23 mouse cellular contexts compared by ENCODE assay signal in the genomic region with DNA sequence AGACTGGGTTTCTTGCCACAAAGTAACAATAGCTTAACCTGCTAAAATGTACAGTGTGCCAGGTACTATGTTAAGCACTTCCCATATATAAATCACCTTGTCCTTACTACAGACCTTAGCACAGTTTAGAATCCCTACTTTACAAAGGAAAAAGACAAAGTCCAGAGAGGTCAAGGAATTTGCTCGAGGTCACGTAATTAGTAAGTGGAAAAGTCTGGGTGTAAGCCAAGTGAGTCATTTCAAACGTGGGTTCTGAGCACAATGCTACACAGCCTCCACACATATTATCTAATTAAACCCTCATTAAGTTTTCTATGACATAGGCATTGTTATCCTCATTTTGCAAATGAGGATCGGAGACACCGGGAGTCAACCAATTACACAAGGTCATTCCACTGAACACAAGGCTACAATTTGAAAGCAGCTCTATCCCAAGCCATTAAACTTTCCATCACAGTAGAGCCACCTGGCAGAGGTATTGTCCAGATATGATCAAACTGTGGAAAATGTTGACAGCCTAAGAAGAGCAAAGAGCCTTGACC. TPM values are rescaled to one million over a fixed set of nuclear protein-coding genes. Genes with fewer than 3 reads are reported as not detected.
A peak's percentile ranks its signal among the peaks of the same experiment; 100 is the strongest.
DNase-seq lines count a peak whose midpoint lies in the region; ATAC-seq and TF ChIP-seq lines count a peak whose summit lies in the region.
"Had no signal": no experiment of that assay in that cellular context is flagged by ENCODE, and none has a peak within 500 bp of the region (broad histone marks: within the 10 kb centered on the region; RNA-seq: fewer than 3 reads in every experiment).

No protein-coding gene starts in this region.

- WGBS in heart, embryonic 10.5 days: 80% methylated on average over 5 of the region's 5 CpGs
- WGBS in liver, adult 2 months: 58% methylated on average over 5 of the region's 5 CpGs
- WGBS in liver, embryonic 12.5 days (ENCODE audit: insufficient replicate concordance): 79% methylated on average over 5 of the region's 5 CpGs
- 55% methylated on average over 5 of the region's 5 CpGs for WGBS in stomach, postnatal 0 days
- WGBS in thymus, adult 2 months: 93% methylated on average over 5 of the region's 5 CpGs

- H3K27ac ChIP-seq in heart, embryonic 10.5 days: no peak overlapping the region
- H3K27ac ChIP-seq in liver, adult 2 months (replicated peaks; ENCODE audit: insufficient read depth, low read depth, low read length): no peak overlapping the region
- H3K27ac ChIP-seq in liver, embryonic 12.5 days: no peak overlapping the region
- no peak overlapping the region for H3K27ac ChIP-seq in stomach, postnatal 0 days (replicated peaks)
- H3K27ac ChIP-seq in thymus, adult 2 months (ENCODE audit: control insufficient read depth, insufficient read depth, low read length): no peak overlapping the region
- H3K27ac ChIP-seq: forebrain, embryonic 12.5 days; gastrocnemius, adult 2 months; hindbrain, embryonic 12.5 days; limb, embryonic 15.5 days; midbrain, embryonic 13.5 days; neural tube, embryonic 15.5 days had no signal

- TF ChIP-seq POLR2A in liver, adult 2 months (IDR thresholded peaks at IDR 0.05; ENCODE audit: extremely low read depth, insufficient read depth, low read length): no peak
- TF ChIP-seq POLR2A in thymus, adult 2 months (IDR thresholded peaks at IDR 0.05; ENCODE audit: control insufficient read depth, extremely low read depth, insufficient read depth, low read length, poor library complexity): no peak

- no peaks in the 10 kb centered on the region for H3K36me3 ChIP-seq in heart, embryonic 10.5 days
- no peaks in the 10 kb centered on the region for H3K36me3 ChIP-seq in liver, adult 2 months (ENCODE audit: control insufficient read depth, insufficient read depth, low read length)
- H3K36me3 ChIP-seq in liver, embryonic 12.5 days: no peaks in the 10 kb centered on the region
- H3K36me3 ChIP-seq in stomach, postnatal 0 days (ENCODE audit: control insufficient read depth, insufficient read depth, low read length): no peaks in the 10 kb centered on the region
- H3K36me3 ChIP-seq in thymus, adult 2 months (ENCODE audit: control insufficient read depth, insufficient read depth, low read length): no peaks in the 10 kb centered on the region
- H3K36me3 ChIP-seq: forebrain, embryonic 12.5 days; heart, embryonic 12.5 days; hindbrain, embryonic 12.5 days; limb, embryonic 15.5 days; midbrain, embryonic 13.5 days; neural tube, embryonic 15.5 days had no signal

- no peaks in the 10 kb centered on the region for H3K79me2 ChIP-seq in liver, adult 2 months (ENCODE audit: control insufficient read depth, insufficient read depth, low read length)

- peak; percentile 50 for DNase-seq in heart, adult 11 months
- no peak for DNase-seq in heart, embryonic 10.5 days (ENCODE audit: low spot score)
- peak; percentile 32 for DNase-seq in liver, adult 2 months (ENCODE audit: extremely low read depth, low read depth, low spot score)
- DNase-seq in ZHBTc4 (ENCODE audit: low read depth, low spot score): peak; percentile 82
- DNase-seq in stomach, postnatal 0 days (ENCODE audit: low spot score): peak; percentile 14
- DNase-seq in layer of hippocampus, postnatal 25 days (ENCODE audit: extremely low spot score in 1 of 2, low spot score in 1 of 2): no peak
- no peak for DNase-seq in thymus, adult 2 months
- DNase-seq: B cell, adult 2 months; cerebellum, adult 2 months; cerebellum, postnatal 36 days; gastrocnemius, adult 2 months; heart, postnatal 14 days; liver, postnatal 0 days; lung, postnatal 10 days; right cerebral cortex, postnatal 4 days; thymus, postnatal 25 days had no signal

- H3K27me3 ChIP-seq in heart, embryonic 10.5 days (ENCODE audit: insufficient read depth, poor library complexity, severe bottlenecking): no peaks in the 10 kb centered on the region
- no peaks in the 10 kb centered on the region for H3K27me3 ChIP-seq in liver, adult 2 months (ENCODE audit: control insufficient read depth, insufficient read depth, low read length)
- H3K27me3 ChIP-seq in liver, embryonic 12.5 days (replicated peaks): no peaks in the 10 kb centered on the region
- no peaks in the 10 kb centered on the region for H3K27me3 ChIP-seq in stomach, postnatal 0 days (ENCODE audit: control insufficient read depth, insufficient read depth, low read length)
- no peaks in the 10 kb centered on the region for H3K27me3 ChIP-seq in thymus, adult 2 months (ENCODE audit: control insufficient read depth, insufficient read depth, low read length)
- H3K27me3 ChIP-seq: forebrain, embryonic 12.5 days; heart, embryonic 12.5 days; hindbrain, embryonic 12.5 days; limb, embryonic 15.5 days; midbrain, embryonic 13.5 days; neural tube, embryonic 15.5 days had no signal

- no peak for TF ChIP-seq EP300 in stomach, postnatal 0 days (optimal IDR thresholded peaks at IDR 0.05)

- no peaks in the 10 kb centered on the region for H3K9me3 ChIP-seq in heart, embryonic 10.5 days
- H3K9me3 ChIP-seq in liver, embryonic 12.5 days (replicated peaks): no peaks in the 10 kb centered on the region
- no peaks in the 10 kb centered on the region for H3K9me3 ChIP-seq in stomach, postnatal 0 days (ENCODE audit: control insufficient read depth, low read length)
- H3K9me3 ChIP-seq: forebrain, embryonic 12.5 days; heart, embryonic 12.5 days; hindbrain, embryonic 12.5 days; limb, embryonic 15.5 days; midbrain, embryonic 13.5 days; neural tube, embryonic 15.5 days had no signal

- no peak overlapping the region for H3K4me3 ChIP-seq in heart, embryonic 10.5 days
- H3K4me3 ChIP-seq in liver, adult 2 months (ENCODE audit: insufficient read depth, low read depth, low read length): no peak overlapping the region
- H3K4me3 ChIP-seq in liver, embryonic 12.5 days: no peak overlapping the region
- no peak overlapping the region for H3K4me3 ChIP-seq in stomach, postnatal 0 days (ENCODE audit: low read depth, low read length)
- H3K4me3 ChIP-seq in thymus, adult 2 months (ENCODE audit: control insufficient read depth, insufficient read depth, low read length): no peak overlapping the region
- H3K4me3 ChIP-seq: forebrain, embryonic 12.5 days; gastrocnemius, adult 2 months; heart, embryonic 12.5 days; hindbrain, embryonic 12.5 days; limb, embryonic 15.5 days; midbrain, embryonic 13.5 days; neural tube, embryonic 15.5 days had no signal

- H3K9ac ChIP-seq in liver, adult 2 months (ENCODE audit: low read depth, low read length): no peak overlapping the region
- no peak overlapping the region for H3K9ac ChIP-seq in liver, embryonic 12.5 days
- no peak overlapping the region for H3K9ac ChIP-seq in stomach, postnatal 0 days (ENCODE audit: low read length)
- H3K9ac ChIP-seq: forebrain, embryonic 12.5 days; heart, embryonic 12.5 days; hindbrain, embryonic 12.5 days; limb, embryonic 15.5 days; liver, postnatal 0 days; midbrain, embryonic 13.5 days; neural tube, embryonic 15.5 days had no signal

- ATAC-seq in liver, embryonic 12.5 days: no peak
- no peak for ATAC-seq in stomach, postnatal 0 days (ENCODE audit: low FRiP score, low TSS enrichment)
- ATAC-seq: liver, postnatal 0 days; midbrain, embryonic 13.5 days had no signal

- H3K4me2 ChIP-seq in liver, embryonic 12.5 days: no peak overlapping the region
- no peak overlapping the region for H3K4me2 ChIP-seq in stomach, postnatal 0 days (replicated peaks; ENCODE audit: low read depth)
- H3K4me2 ChIP-seq: forebrain, embryonic 12.5 days; heart, embryonic 12.5 days; hindbrain, embryonic 12.5 days; limb, embryonic 15.5 days; midbrain, embryonic 13.5 days; neural tube, embryonic 15.5 days had no signal

- no peaks in the 10 kb centered on the region for H3K4me1 ChIP-seq in heart, embryonic 10.5 days
- H3K4me1 ChIP-seq in liver, adult 2 months (ENCODE audit: control insufficient read depth, insufficient read depth, low read length): peaks cover 2% of the 10 kb centered on the region
- no peaks in the 10 kb centered on the region for H3K4me1 ChIP-seq in liver, embryonic 12.5 days
- H3K4me1 ChIP-seq in stomach, postnatal 0 days (replicated peaks; ENCODE audit: control insufficient read depth, insufficient read depth): no peaks in the 10 kb centered on the region
- H3K4me1 ChIP-seq in thymus, adult 2 months (replicated peaks; ENCODE audit: control insufficient read depth, insufficient read depth, low read length): no peaks in the 10 kb centered on the region
- H3K4me1 ChIP-seq: forebrain, embryonic 12.5 days; heart, embryonic 12.5 days; hindbrain, embryonic 12.5 days; limb, embryonic 15.5 days; midbrain, embryonic 13.5 days; neural tube, embryonic 15.5 days had no signal

- no peak for TF ChIP-seq CTCF in liver, adult 2 months (IDR thresholded peaks at IDR 0.05; ENCODE audit: low read depth, low read length)
- no peak for TF ChIP-seq CTCF in stomach, postnatal 0 days (IDR thresholded peaks at IDR 0.05; ENCODE audit: low read depth)
- no peak for TF ChIP-seq CTCF in thymus, adult 2 months (IDR thresholded peaks at IDR 0.05; ENCODE audit: borderline replicate concordance, control insufficient read depth, extremely low read depth, insufficient read depth, low read length, poor library complexity)

RNA-seq across cellular contexts. Expression of a gene that starts 12.4 kb away (rescaled TPM):
- polyA plus RNA-seq in heart, embryonic 10.5 days (2016; fragmentation: Nextera tagmentation; extraction: Ambion mirVana): 13.2 and 16.7 TPM in 2 replicates
- total RNA-seq in liver, adult 2 months (2014; rRNA removed): 19.7 and 21.1 TPM in 2 replicates
- polyA plus RNA-seq in liver, adult 2 months (2012; rRNA removed): 17.4 and 20.0 TPM in 2 replicates
- polyA plus RNA-seq in liver, embryonic 12.5 days (2016; fragmentation: Nextera tagmentation; extraction: Ambion mirVana): 6.6 and 6.7 TPM in 2 replicates
- 8.6 and 10.6 TPM in 2 replicates for polyA plus RNA-seq in stomach, postnatal 0 days (2015; fragmentation: Nextera tagmentation; extraction: Ambion mirVana)
- total RNA-seq in layer of hippocampus, postnatal 25 days (2021): 10 to 100 TPM in 1 of 2 experiments, 1 to 10 TPM in 1; 8.9 to 10.4 TPM
- 12.7 and 14.4 TPM in 2 replicates for polyA plus RNA-seq in thymus, adult 2 months (2012; rRNA removed)

RNA-seq across cellular contexts. Expression of a gene that starts 25.1 kb away (rescaled TPM):
- polyA plus RNA-seq in heart, embryonic 10.5 days (2016; fragmentation: Nextera tagmentation; extraction: Ambion mirVana): 1.00 and 1.0 TPM in 2 replicates
- total RNA-seq in liver, adult 2 months (2014; rRNA removed): 48.5 and 49.5 TPM in 2 replicates
- 20.9 and 23.2 TPM in 2 replicates for polyA plus RNA-seq in liver, adult 2 months (2012; rRNA removed)
- 1.2 and 1.8 TPM in 2 replicates for polyA plus RNA-seq in liver, embryonic 12.5 days (2016; fragmentation: Nextera tagmentation; extraction: Ambion mirVana)
- 4.3 and 4.7 TPM in 2 replicates for polyA plus RNA-seq in stomach, postnatal 0 days (2015; fragmentation: Nextera tagmentation; extraction: Ambion mirVana)
- total RNA-seq in layer of hippocampus, postnatal 25 days (2021): 10 to 100 TPM; 26.6 to 33.1 TPM
- polyA plus RNA-seq in thymus, adult 2 months (2012; rRNA removed): 10.7 and 13.3 TPM in 2 replicates

Comparison
In these comparisons a context has a peak if more than half of its experiments do, and no peak if none do; other contexts are left out.
1. DNase-seq: peak in heart, adult 11 months (single experiment), liver, adult 2 months (single experiment), ZHBTc4 (single experiment) and stomach, postnatal 0 days (single experiment); none in heart, embryonic 10.5 days (single experiment), layer of hippocampus, postnatal 25 days (0 of 2) and thymus, adult 2 months (single experiment).